Mouse (Mus musculus): ENCODE data around the gene Olfr1013.

DNA sequence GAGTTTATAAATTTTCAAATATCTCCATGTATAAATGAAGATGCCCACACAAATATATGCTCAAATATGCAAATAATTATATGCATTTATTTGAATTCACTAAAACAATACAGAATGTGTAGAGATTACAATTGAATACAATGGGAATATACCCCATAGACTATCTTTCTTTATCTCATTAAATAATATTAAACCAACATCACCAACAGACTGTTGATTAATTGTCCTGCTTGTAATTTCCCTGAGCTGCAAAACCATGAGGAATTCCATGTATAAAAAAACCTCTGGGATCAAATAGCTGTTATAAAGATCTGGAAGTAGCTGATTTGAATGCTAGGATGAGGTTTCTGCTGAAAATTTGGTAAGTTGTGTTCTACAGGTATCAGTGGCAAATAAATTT, at the start of gene Olfr1013:
- TF ChIP-seq POLR2A (IDR thresholded peaks at IDR 0.05; ENCODE audit: low read depth, low read length), result no peak
- TF ChIP-seq CTCF (IDR thresholded peaks at IDR 0.05; ENCODE audit: borderline replicate concordance, insufficient read depth, low read length), result no peak
